Mouse (Mus musculus) embryonic facial prominence, embryonic 13.5 days (tissue): ENCODE measurements around the gene Gm13283. TPM values are rescaled to one million over a fixed set of nuclear protein-coding genes. Genes with fewer than 3 reads are reported as not detected.
"Not testable (repeated sequence)": the region's sequence is repeated elsewhere in the genome, so short reads cannot be mapped to it uniquely, and the experiment has no call there.

ENCODE experiments used
- ATAC-seq: fragments of 200-750 bp; cut with Nextera tagmentation; 2 replicates; pipeline ENCODE4 v1.8.0; 2017; ENCODE audit warnings: low read depth; ENCODE audit not compliant: insufficient number of reproducible peaks, insufficient read depth, low FRiP score, low TSS enrichment
- H3K27ac ChIP-seq: fragments of 300-500 bp; sonication (generic); 2 replicates; pipeline ENCODE4 v1.5.1; 2015; ENCODE audit warnings: moderate library complexity, mild to moderate bottlenecking, inconsistent platforms
- H3K27me3 ChIP-seq: fragments of 300-500 bp; sonication (generic); 2 replicates; pipeline ENCODE4 v1.6.1; 2015; ENCODE audit warnings: mild to moderate bottlenecking, inconsistent platforms
- H3K36me3 ChIP-seq: fragments of 300-500 bp; sonication (generic); 2 replicates; pipeline ENCODE4 v1.6.1; 2015; ENCODE audit warnings: mild to moderate bottlenecking, inconsistent platforms
- H3K4me1 ChIP-seq: fragments of 300-500 bp; sonication (generic); 2 replicates; pipeline ENCODE4 v1.6.1; 2015; ENCODE audit warnings: inconsistent platforms
- H3K4me2 ChIP-seq: fragments of 300-500 bp; sonication (generic); 2 replicates; pipeline ENCODE4 v1.6.1; 2015; ENCODE audit warnings: moderate library complexity, mild to moderate bottlenecking, inconsistent platforms
- H3K4me3 ChIP-seq: fragments of 300-500 bp; sonication (generic); 2 replicates; pipeline ENCODE4 v1.5.1; 2015; ENCODE audit warnings: mild to moderate bottlenecking, inconsistent platforms
- H3K9ac ChIP-seq: fragments of 300-500 bp; sonication (generic); 2 replicates; pipeline ENCODE4 v1.6.1; 2015; ENCODE audit warnings: mild to moderate bottlenecking, inconsistent platforms
- H3K9me3 ChIP-seq: fragments of 300-500 bp; sonication (generic); 2 replicates; pipeline ENCODE4 v1.6.1; 2016; ENCODE audit warnings: inconsistent platforms
- WGBS: fragments of 180-500 bp; shearing (Covaris S2); methylation state at CpG from one replicate; pipeline ENCODE4 v1.1.7; 2015; ENCODE audit warnings: mixed read lengths; 5-methylcytosine and 5-hydroxymethylcytosine counted together
- polyA plus RNA-seq: library from polyadenylated mRNA; unstranded; fragments of >200 nt; fragmentation: Nextera tagmentation; extraction: Ambion mirVana; gene quantifications from 2 replicates; pipeline ENCODE4 v1.2.1, GENCODE M21; 2015

The Gm13283 gene
- 0.22 and 0.63 TPM in 2 replicates for polyA plus RNA-seq

- not testable (repeated sequence) for H3K9me3 ChIP-seq, H3K27me3 ChIP-seq, H3K36me3 ChIP-seq, H3K4me1 ChIP-seq, ATAC-seq
- Histone ChIP-seq H3K9ac (peak within 1 kb of the TSS; percentile 61; the same call in 1 of the 2 replicates), H3K4me2 (peak within 1 kb of the TSS; percentile 60), H3K4me3 (peak within 1 kb of the TSS; percentile 45), H3K27ac (peak within 1 kb of the TSS; percentile 68)
- 20% methylated on average over 9 of the region's 14 CpGs for WGBS
These were observed at the start of gene Gm13283 for GRCm38 (mm10) chr4:88759610-88760268. TSS of gene Gm13283 (plus strand) at chr4:88760119.

- Histone ChIP-seq H3K9me3 (no peaks in the 10 kb centered on the region), H3K27me3 (no peaks in the 10 kb centered on the region), H3K4me1 (peaks cover 9% of the 10 kb centered on the region; the same call in 1 of the 2 replicates), H3K4me2 (no peak overlapping the region), H3K27ac (no peak overlapping the region), H3K4me3 (no peak overlapping the region), H3K9ac (no peak overlapping the region), H3K36me3 (peaks cover 42% of the 10 kb centered on the region)
- ATAC-seq, result no peak
- 84% methylated on average over 1 of the region's 1 CpGs for WGBS
These were observed 45.6 kb upstream of the Gm13283 start for GRCm38 (mm10) chr4:88714281-88714680.

GRCm38 (mm10) chr4:88715059-88715458 is 44.9 kb upstream of the Gm13283 start:
- Histone ChIP-seq H3K27ac (no peak overlapping the region), H3K36me3 (peaks cover 39% of the 10 kb centered on the region)

GRCm38 (mm10) chr4:88718715-88719114 is 41.2 kb upstream of the Gm13283 start:
- Histone ChIP-seq H3K4me1 (peaks cover 23% of the 10 kb centered on the region), H3K9ac (peak overlapping the region; percentile 57), H3K4me2 (peak overlapping the region; percentile 59), H3K36me3 (peaks cover 37% of the 10 kb centered on the region), H3K9me3 (no peaks in the 10 kb centered on the region), H3K27me3 (no peaks in the 10 kb centered on the region), H3K4me3 (peak overlapping the region; percentile 31), H3K27ac (no peak overlapping the region)
- no peak for ATAC-seq
- WGBS, result 16% methylated on average over 1 of the region's 1 CpGs

More at GRCm38 (mm10) chr4:88715059-88715458, 44.9 kb upstream of the Gm13283 start:
- no peaks in the 10 kb centered on the region for H3K27me3 ChIP-seq
- no peak for ATAC-seq
- H3K9me3 ChIP-seq, result no peaks in the 10 kb centered on the region
- H3K4me3 ChIP-seq, result no peak overlapping the region
- peaks cover 11% of the 10 kb centered on the region for H3K4me1 ChIP-seq
- H3K9ac ChIP-seq, result no peak overlapping the region
- H3K4me2 ChIP-seq, result no peak overlapping the region

- Histone ChIP-seq H3K4me2 (peak within 1 kb of the TSS; percentile 81), H3K36me3 (peaks cover 10% of the 10 kb centered on the region), H3K9ac (peak within 1 kb of the TSS; percentile 99), H3K9me3 (no peaks in the 10 kb centered on the region), H3K27ac (peak within 1 kb of the TSS; percentile 97), H3K4me3 (peak within 1 kb of the TSS; percentile 94), H3K4me1 (peaks cover 23% of the 10 kb centered on the region), H3K27me3 (no peaks in the 10 kb centered on the region)
- peak; percentile 95 for ATAC-seq
- under 1% methylated on average over 82 of the region's 82 CpGs for WGBS
These were observed 37.9 kb upstream of the Gm13283 start, which contains the start of the genes Gm26566 and Klhl9 for GRCm38 (mm10) chr4:88721791-88722721. TSS of gene Gm26566 (plus strand) at chr4:88721805. TSS of gene Klhl9 (minus strand) at chr4:88722465.

- H3K9me3 ChIP-seq, result no peaks in the 10 kb centered on the region
- H3K4me3 ChIP-seq, result no peak overlapping the region
- ATAC-seq, result no peak
- peaks cover 18% of the 10 kb centered on the region for H3K4me1 ChIP-seq
- H3K27me3 ChIP-seq, result no peaks in the 10 kb centered on the region
- H3K4me2 ChIP-seq, result no peak overlapping the region
- no peak overlapping the region for H3K9ac ChIP-seq
- 54% methylated on average over 8 of the region's 8 CpGs for WGBS
- peaks cover 10% of the 10 kb centered on the region for H3K36me3 ChIP-seq
- H3K27ac ChIP-seq, result peak overlapping the region; percentile 57; the same call in 1 of the 2 replicates
These were observed 36.3 kb upstream of the Gm13283 start for GRCm38 (mm10) chr4:88723497-88724090.

GRCm38 (mm10) chr4:88726727-88727126 is 33.2 kb upstream of the Gm13283 start:
- no peak overlapping the region for H3K4me2 ChIP-seq
- no peaks in the 10 kb centered on the region for H3K27me3 ChIP-seq
- 86% methylated on average over 6 of the region's 6 CpGs for WGBS
- no peaks in the 10 kb centered on the region for H3K9me3 ChIP-seq
- no peak for ATAC-seq
- no peak overlapping the region for H3K27ac ChIP-seq
- no peak overlapping the region for H3K4me3 ChIP-seq
- no peaks in the 10 kb centered on the region for H3K36me3 ChIP-seq
- H3K4me1 ChIP-seq, result no peaks in the 10 kb centered on the region
- H3K9ac ChIP-seq, result no peak overlapping the region

- ATAC-seq, result no peak
- Histone ChIP-seq H3K4me3 (no peak overlapping the region), H3K36me3 (no peaks in the 10 kb centered on the region), H3K9me3 (no peaks in the 10 kb centered on the region), H3K4me2 (no peak overlapping the region), H3K9ac (no peak overlapping the region), H3K4me1 (no peaks in the 10 kb centered on the region), H3K27ac (no peak overlapping the region), H3K27me3 (no peaks in the 10 kb centered on the region)
- 2% methylated on average over 1 of the region's 1 CpGs for WGBS
These were observed 32.6 kb upstream of the Gm13283 start for GRCm38 (mm10) chr4:88727324-88727723.

GRCm38 (mm10) chr4:88738480-88738879 is 21.4 kb upstream of the Gm13283 start:
- 1% methylated on average over 2 of the region's 2 CpGs for WGBS
- Histone ChIP-seq H3K27ac (no peak overlapping the region), H3K9ac (no peak overlapping the region), H3K27me3 (no peaks in the 10 kb centered on the region), H3K4me2 (no peak overlapping the region), H3K4me3 (no peak overlapping the region), H3K36me3 (no peaks in the 10 kb centered on the region), H3K9me3 (no peaks in the 10 kb centered on the region), H3K4me1 (no peaks in the 10 kb centered on the region)
- no peak for ATAC-seq

GRCm38 (mm10) chr4:88739036-88739435 is 20.9 kb upstream of the Gm13283 start:
- H3K4me1 ChIP-seq, result no peaks in the 10 kb centered on the region
- 88% methylated on average over 6 of the region's 6 CpGs for WGBS
- H3K9ac ChIP-seq, result no peak overlapping the region
- H3K4me2 ChIP-seq, result no peak overlapping the region
- ATAC-seq, result no peak
- H3K36me3 ChIP-seq, result no peaks in the 10 kb centered on the region
- H3K4me3 ChIP-seq, result no peak overlapping the region
- no peaks in the 10 kb centered on the region for H3K9me3 ChIP-seq
- H3K27ac ChIP-seq, result no peak overlapping the region
- H3K27me3 ChIP-seq, result no peaks in the 10 kb centered on the region

- Histone ChIP-seq H3K27ac (no peak overlapping the region), H3K4me2 (no peak overlapping the region), H3K9ac (no peak overlapping the region), H3K4me1 (no peaks in the 10 kb centered on the region), H3K9me3 (no peaks in the 10 kb centered on the region), H3K36me3 (no peaks in the 10 kb centered on the region), H3K4me3 (no peak overlapping the region), H3K27me3 (no peaks in the 10 kb centered on the region)
- WGBS, result 91% methylated on average over 4 of the region's 4 CpGs
- no peak for ATAC-seq
These were observed 18.5 kb upstream of the Gm13283 start for GRCm38 (mm10) chr4:88741426-88741825.
